Comparison of ENCODE assay signal across 1 mouse cellular context in the genomic region with DNA sequence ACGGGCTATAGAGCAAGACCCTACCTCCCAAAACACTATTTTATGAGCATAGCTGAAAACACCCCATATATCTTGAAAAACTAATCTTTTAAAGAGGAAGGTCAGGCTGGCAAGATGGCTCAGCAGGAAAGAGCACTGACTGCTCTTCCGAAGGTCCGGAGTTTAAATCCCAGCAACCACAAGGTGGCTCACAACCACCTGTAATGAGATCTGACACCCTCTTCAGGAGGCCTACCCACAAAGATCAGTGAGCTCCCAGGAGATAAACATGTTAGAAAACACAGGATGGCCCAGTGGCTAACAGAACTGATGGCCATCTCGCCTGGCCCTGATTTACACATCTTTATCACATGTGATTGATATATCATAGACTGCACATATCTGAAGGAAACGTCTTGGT.
TF ChIP-seq lines count a peak whose summit lies in the region.

No protein-coding gene starts in this region.

TF ChIP-seq in MEL, 35 proteins besides CTCF, POLR2A, EP300 and RAD21:
- TF ChIP-seq SMC3 (IDR thresholded peaks at IDR 0.05; ENCODE audit: low read depth, low read length) = peak; percentile 6; the same call in 1 of the 2 replicates
- TF ChIP-seq ZC3H11A (IDR thresholded peaks at IDR 0.05; ENCODE audit: low read depth, low read length) = no peak
TF ChIP-seq in MEL: peak in this region for 1.
